Mouse (Mus musculus) neural tube, embryonic 13.5 days (tissue): Measurements from ENCODE around the gene Tmigd1. TPM values are rescaled to one million over a fixed set of nuclear protein-coding genes. Genes with fewer than 3 reads are reported as not detected.

Experiments
- ATAC-seq: fragments of 200-750 bp; cut with Nextera tagmentation; 2 replicates; pipeline ENCODE4 v1.8.0; 2017; ENCODE audit warnings: low read depth, mild to moderate bottlenecking, moderate TSS enrichment, moderate library complexity
- H3K27ac ChIP-seq: fragments of 300-500 bp; sonication (generic); replicated peaks from 2 replicates; pipeline ENCODE4 v1.5.1; 2015; ENCODE audit warnings: moderate library complexity, mild to moderate bottlenecking, inconsistent platforms
- H3K27me3 ChIP-seq: fragments of 300-500 bp; sonication (generic); 2 replicates; pipeline ENCODE4 v1.6.1; 2015; ENCODE audit warnings: mild to moderate bottlenecking, inconsistent platforms
- H3K36me3 ChIP-seq: fragments of 300-500 bp; sonication (generic); 2 replicates; pipeline ENCODE4 v1.6.1; 2015; ENCODE audit warnings: mild to moderate bottlenecking, inconsistent platforms
- H3K4me1 ChIP-seq: fragments of 300-500 bp; sonication (generic); replicated peaks from 2 replicates; pipeline ENCODE4 v1.6.1; 2015; ENCODE audit warnings: inconsistent platforms
- H3K4me2 ChIP-seq: fragments of 300-500 bp; sonication (generic); 2 replicates; pipeline ENCODE4 v1.6.1; 2015; ENCODE audit warnings: inconsistent platforms, mild to moderate bottlenecking, moderate library complexity
- H3K4me3 ChIP-seq: fragments of 300-500 bp; sonication (generic); 2 replicates; pipeline ENCODE4 v1.5.1; 2015; ENCODE audit warnings: mild to moderate bottlenecking, inconsistent platforms
- H3K9ac ChIP-seq: fragments of 300-500 bp; sonication (generic); 2 replicates; pipeline ENCODE4 v1.6.1; 2015; ENCODE audit warnings: moderate library complexity, mild to moderate bottlenecking, inconsistent platforms
- H3K9me3 ChIP-seq: fragments of 300-500 bp; sonication (generic); 2 replicates; pipeline ENCODE4 v1.6.1; 2016; ENCODE audit warnings: inconsistent platforms
- WGBS: fragments of 180-500 bp; shearing (Covaris S2); methylation state at CpG from one replicate; pipeline ENCODE4 v1.1.7; 2015; 5-methylcytosine and 5-hydroxymethylcytosine counted together
- polyA plus RNA-seq: library from polyadenylated mRNA; unstranded; fragments of >200 nt; fragmentation: Nextera tagmentation; extraction: Ambion mirVana; gene quantifications from 2 replicates; pipeline ENCODE4 v1.2.1, GENCODE M21; 2015

Gene Tmigd1
- 0.21 TPM in 1 of 2 replicates, not detected in the other for polyA plus RNA-seq

DNA sequence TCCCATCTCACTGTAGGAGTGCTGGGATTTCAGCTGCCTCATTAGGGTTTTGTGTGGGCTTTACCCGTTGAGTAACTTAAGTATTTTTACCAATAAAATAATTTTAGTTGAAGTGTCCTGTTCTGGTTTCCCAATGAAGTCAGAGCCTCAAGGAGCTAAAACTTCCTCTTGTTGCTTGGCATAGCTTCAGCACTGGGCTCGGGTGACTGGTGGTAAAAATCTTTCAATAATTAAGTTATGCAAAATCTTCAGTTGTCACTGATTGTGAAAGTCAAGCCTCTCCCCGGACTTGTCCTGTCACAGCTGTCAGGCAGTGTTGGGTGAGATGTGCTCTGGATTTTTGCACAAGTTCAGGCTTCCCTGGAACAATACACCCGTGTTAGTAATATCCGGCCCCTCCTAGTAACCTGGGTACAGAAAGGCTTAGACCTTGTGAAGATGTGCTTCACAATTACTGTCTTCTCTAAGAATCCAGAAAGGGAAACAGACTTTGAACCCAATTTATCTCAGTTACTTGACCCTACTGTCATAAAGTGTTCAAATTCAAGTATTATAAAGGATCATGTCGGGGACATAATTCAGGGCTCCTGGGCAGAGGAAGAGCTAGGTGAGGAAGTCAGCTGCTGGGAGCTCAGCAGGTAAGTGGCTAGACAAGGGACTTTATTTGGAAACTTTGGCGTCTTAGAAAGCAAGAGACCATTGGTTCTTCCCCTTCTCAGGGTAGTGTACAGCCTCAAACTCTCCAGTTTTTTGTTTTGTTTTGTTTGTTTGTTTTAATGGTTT is at the start of gene Tmigd1:
Gene Tmigd1, plus strand, starts transcription at position 581 of the 783 bp plus-strand sequence.
- H3K27ac ChIP-seq = no peak within 1 kb of the TSS
- no peak within 1 kb of the TSS for H3K4me3 ChIP-seq
- H3K4me2 ChIP-seq = no peak within 1 kb of the TSS
- H3K27me3 ChIP-seq = no peaks in the 10 kb centered on the region
- H3K9ac ChIP-seq = no peak within 1 kb of the TSS
- H3K36me3 ChIP-seq = no peaks in the 10 kb centered on the region
- ATAC-seq = no peak
- WGBS = 81% methylated on average over 7 of the region's 7 CpGs
- H3K4me1 ChIP-seq = no peaks in the 10 kb centered on the region
- H3K9me3 ChIP-seq = no peaks in the 10 kb centered on the region

DNA sequence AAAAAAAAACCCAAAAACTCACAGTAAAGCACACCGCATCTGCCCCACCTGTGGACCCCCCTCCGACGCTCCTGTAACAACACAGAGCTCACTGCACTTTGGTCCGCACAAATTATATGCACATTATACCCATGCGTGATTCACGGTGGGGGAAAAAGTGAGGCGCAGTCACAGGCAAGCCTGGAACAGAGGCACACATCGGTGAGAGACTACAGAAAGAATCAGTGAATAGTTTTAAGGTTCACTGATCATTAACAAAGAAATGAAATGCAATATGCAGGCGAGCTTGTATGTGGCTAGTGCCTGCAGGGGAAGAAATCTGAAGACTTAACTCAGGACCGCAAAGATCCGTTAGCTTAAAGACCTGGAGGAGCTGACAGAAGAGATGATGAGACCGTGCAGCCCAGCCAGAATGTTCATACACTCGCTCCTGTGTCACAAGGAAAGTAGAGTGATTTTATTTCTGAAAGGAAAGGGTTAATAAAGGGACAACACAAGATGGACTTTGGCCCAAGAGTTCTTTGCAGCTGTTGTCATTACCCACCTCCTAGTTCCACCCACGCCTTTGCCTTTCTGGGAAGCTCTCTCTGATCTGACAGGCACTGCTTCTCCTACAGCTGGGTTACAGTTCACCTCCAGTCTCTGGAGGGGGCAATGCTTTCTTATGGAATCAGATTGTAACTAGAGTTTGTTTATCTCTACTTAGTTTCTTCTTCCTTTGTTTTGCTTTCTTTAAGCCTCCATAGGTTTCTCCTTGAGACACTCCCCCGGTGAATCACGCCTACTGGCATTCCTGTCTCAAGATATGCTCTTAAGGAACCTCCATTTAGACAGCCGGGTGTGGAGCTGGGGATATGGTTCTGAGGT is 47.3 kb upstream of the Tmigd1 start:
- 49% methylated on average over 17 of the region's 17 CpGs for WGBS
- peaks cover 6% of the 10 kb centered on the region for H3K4me1 ChIP-seq
- no peaks in the 10 kb centered on the region for H3K36me3 ChIP-seq
- H3K9me3 ChIP-seq = no peaks in the 10 kb centered on the region
- no peak overlapping the region for H3K9ac ChIP-seq
- H3K4me2 ChIP-seq = no peak overlapping the region
- no peaks in the 10 kb centered on the region for H3K27me3 ChIP-seq
- no peak for ATAC-seq
- no peak overlapping the region for H3K4me3 ChIP-seq
- no peak overlapping the region for H3K27ac ChIP-seq

DNA sequence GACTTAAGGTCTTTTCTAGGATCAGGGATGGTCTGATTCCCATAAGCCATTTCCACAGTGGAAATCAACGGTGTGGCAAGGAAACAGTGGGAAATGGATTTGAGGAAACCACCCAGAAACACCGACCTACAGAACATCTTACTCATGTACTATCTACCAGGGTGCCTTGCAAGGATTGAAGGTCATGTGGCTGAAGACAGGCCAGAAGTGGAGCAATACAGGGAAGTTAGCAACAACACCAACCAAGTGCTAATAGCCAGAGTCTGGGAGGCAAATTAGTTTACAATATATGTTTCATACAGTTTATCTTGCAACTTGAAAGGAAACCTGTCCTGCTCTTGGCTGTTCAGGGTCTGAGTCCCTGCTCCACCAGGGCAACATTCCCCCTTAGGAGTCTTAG is 45.4 kb upstream of the Tmigd1 start:
- no peak overlapping the region for H3K4me3 ChIP-seq
- H3K27ac ChIP-seq = no peak overlapping the region
- H3K9me3 ChIP-seq = no peaks in the 10 kb centered on the region
- peaks cover 6% of the 10 kb centered on the region for H3K4me1 ChIP-seq
- no peak overlapping the region for H3K4me2 ChIP-seq
- no peak for ATAC-seq
- no peak overlapping the region for H3K9ac ChIP-seq
- no peaks in the 10 kb centered on the region for H3K27me3 ChIP-seq
- WGBS = 93% methylated on average over 2 of the region's 2 CpGs
- H3K36me3 ChIP-seq = no peaks in the 10 kb centered on the region

DNA sequence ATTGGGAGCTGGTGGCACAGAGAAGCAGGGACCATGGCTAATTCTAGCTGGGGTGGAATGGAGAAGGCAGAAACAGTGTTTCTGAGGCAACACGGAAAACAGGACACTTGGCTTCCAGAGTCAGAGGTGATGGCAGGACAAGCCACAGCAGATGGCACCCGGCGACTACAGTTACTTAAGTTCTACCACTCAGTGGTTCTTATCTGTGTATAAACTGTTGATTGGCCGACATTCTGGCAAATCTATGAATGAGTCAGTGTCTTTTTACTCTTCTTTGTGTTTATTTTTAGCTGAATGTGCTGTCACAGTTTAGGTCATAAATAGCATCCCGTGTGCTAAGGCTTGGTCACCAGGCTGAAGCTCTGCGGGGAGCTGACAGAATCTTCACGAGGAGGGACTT is 44.8 kb upstream of the Tmigd1 start:
- H3K27me3 ChIP-seq = no peaks in the 10 kb centered on the region
- H3K4me3 ChIP-seq = no peak overlapping the region
- H3K9me3 ChIP-seq = no peaks in the 10 kb centered on the region
- ATAC-seq = no peak
- no peaks in the 10 kb centered on the region for H3K36me3 ChIP-seq
- WGBS = 90% methylated on average over 7 of the region's 7 CpGs
- no peak overlapping the region for H3K9ac ChIP-seq
- no peak overlapping the region for H3K27ac ChIP-seq
- H3K4me1 ChIP-seq = peaks cover 6% of the 10 kb centered on the region
- no peak overlapping the region for H3K4me2 ChIP-seq

DNA sequence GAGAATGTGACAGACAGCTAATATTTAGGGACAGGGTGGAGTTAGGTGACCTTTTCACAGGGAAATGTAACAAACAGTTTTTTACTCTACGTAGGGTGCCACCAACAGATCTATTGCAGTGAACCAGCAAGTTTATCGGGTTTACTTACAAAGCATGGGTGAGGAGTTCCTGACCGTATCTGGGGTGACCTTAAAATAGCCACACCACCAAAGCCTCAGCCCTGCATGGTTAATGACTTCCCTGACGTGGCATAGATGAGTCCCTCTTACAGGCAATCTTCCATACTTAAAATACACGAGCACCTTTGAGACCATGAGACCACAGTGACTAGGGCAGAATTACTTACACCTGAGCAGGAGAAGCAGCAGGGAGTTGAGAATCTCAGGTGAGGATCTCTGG is 43.2 kb upstream of the Tmigd1 start:
- Histone ChIP-seq H3K9ac (no peak overlapping the region), H3K4me1 (peaks cover 6% of the 10 kb centered on the region), H3K9me3 (no peaks in the 10 kb centered on the region), H3K4me3 (no peak overlapping the region), H3K27ac (no peak overlapping the region), H3K4me2 (no peak overlapping the region), H3K27me3 (no peaks in the 10 kb centered on the region), H3K36me3 (no peaks in the 10 kb centered on the region)
- WGBS = 77% methylated on average over 5 of the region's 5 CpGs
- ATAC-seq = no peak

DNA sequence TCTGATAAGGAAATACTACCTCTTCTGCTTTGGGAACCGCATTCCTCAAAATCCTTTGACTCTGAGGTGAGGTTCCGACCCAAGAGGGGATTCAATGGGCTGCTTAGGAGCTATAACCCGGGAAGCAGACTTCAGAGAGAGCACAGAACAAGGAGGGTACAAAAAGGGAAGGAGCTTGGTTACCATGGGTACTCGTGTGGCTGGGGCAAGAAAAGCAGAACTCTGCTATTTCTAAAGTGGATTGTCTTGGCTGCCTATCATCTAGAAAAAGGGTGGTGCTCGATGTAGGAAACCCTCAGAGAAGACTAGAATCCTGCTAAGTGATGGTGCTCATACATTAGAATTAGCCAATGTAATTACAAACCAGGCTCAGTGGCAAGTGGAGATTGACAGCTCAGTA is 42.7 kb upstream of the Tmigd1 start:
- 72% methylated on average over 5 of the region's 5 CpGs for WGBS

DNA sequence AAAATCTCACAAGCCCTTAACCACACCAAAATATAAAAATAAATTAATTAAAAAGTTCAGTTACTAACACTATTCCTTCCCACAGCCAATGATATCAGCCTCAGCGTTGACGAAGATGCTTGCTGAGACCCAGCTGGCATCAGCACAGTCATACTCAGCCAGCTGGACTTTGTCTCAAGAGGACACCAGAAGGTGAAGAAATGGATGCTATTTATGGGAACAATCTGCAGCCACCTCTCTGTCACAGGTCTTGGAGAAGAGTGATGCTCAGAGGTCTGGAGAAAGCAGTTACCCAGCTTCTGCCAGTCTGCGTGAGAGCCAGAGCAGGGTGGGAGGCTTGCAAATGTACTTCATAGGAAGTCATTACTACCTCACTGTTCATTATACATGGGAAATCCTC is 40.8 kb upstream of the Tmigd1 start:
- no peak overlapping the region for H3K9ac ChIP-seq
- no peak overlapping the region for H3K4me3 ChIP-seq
- no peaks in the 10 kb centered on the region for H3K27me3 ChIP-seq
- WGBS = 95% methylated on average over 3 of the region's 3 CpGs
- H3K4me2 ChIP-seq = no peak overlapping the region
- no peaks in the 10 kb centered on the region for H3K36me3 ChIP-seq
- no peak for ATAC-seq
- H3K9me3 ChIP-seq = no peaks in the 10 kb centered on the region
- H3K27ac ChIP-seq = no peak overlapping the region
- H3K4me1 ChIP-seq = no peaks in the 10 kb centered on the region

More for the DNA sequence above, 42.7 kb upstream of the Tmigd1 start:
- Histone ChIP-seq H3K4me1 (peaks cover 6% of the 10 kb centered on the region), H3K4me3 (no peak overlapping the region), H3K9ac (no peak overlapping the region), H3K36me3 (no peaks in the 10 kb centered on the region), H3K4me2 (no peak overlapping the region), H3K27ac (no peak overlapping the region), H3K27me3 (no peaks in the 10 kb centered on the region), H3K9me3 (no peaks in the 10 kb centered on the region)
- ATAC-seq = no peak

DNA sequence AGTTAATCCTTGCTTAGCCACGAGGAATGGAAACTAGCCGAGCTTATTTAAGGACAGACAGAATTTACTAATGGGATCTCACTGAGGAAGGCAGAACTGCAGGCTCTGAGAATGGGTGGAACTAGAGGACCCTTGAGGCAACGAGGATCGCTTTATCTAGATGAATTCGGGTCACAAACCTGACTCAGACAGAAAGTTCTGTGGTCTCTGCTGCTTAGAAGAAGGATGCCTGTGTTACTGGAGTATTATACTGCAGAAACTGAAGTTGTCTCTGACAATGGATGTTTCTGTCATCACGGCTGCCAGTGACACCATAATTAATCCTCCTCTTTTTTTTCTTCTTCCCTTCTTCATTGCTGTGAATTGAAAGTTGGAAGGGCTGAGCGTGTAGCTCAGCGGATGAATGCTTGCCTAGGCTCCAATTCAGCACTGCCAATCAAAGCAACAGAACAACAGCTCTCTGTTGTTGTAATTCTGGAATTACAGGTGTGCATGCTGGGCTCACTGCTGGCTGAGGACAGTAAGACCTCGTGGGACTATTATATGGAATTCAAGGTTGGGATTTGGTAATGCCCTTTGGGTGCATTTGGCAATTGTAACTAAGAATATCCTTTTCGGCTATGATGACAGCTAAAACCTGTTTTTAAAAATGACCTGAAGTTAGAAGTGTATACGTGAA is 29.3 kb upstream of the Tmigd1 start:
- no peaks in the 10 kb centered on the region for H3K9me3 ChIP-seq
- ATAC-seq = no peak
- H3K36me3 ChIP-seq = no peaks in the 10 kb centered on the region
- no peaks in the 10 kb centered on the region for H3K27me3 ChIP-seq
- H3K4me3 ChIP-seq = no peak overlapping the region
- no peak overlapping the region for H3K27ac ChIP-seq
- no peak overlapping the region for H3K9ac ChIP-seq
- no peaks in the 10 kb centered on the region for H3K4me1 ChIP-seq
- no peak overlapping the region for H3K4me2 ChIP-seq
- 68% methylated on average over 11 of the region's 11 CpGs for WGBS

DNA sequence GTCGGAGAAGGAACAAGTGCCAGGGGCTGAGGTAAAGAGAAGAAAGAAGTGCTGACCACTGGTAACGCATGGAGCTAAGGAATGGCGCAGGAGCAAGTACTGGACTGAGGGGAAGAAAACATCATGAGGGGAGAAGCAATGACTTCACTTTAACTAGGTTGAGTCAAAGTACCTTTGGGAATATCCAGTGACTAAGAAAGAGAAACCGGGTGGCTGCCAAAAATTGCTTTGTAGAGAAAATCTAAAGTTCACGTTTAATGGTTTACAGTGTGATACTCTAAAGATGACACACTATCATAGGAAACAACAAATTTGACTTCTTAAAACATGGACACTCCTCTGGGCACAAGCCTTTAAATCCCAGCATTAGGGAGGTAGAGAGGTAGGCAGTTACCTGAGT is 28.1 kb upstream of the Tmigd1 start:
- no peaks in the 10 kb centered on the region for H3K9me3 ChIP-seq
- H3K9ac ChIP-seq = no peak overlapping the region
- H3K27me3 ChIP-seq = no peaks in the 10 kb centered on the region
- H3K36me3 ChIP-seq = no peaks in the 10 kb centered on the region
- no peaks in the 10 kb centered on the region for H3K4me1 ChIP-seq
- H3K4me2 ChIP-seq = no peak overlapping the region
- H3K4me3 ChIP-seq = no peak overlapping the region
- WGBS = 96% methylated on average over 5 of the region's 5 CpGs
- no peak for ATAC-seq
- no peak overlapping the region for H3K27ac ChIP-seq

DNA sequence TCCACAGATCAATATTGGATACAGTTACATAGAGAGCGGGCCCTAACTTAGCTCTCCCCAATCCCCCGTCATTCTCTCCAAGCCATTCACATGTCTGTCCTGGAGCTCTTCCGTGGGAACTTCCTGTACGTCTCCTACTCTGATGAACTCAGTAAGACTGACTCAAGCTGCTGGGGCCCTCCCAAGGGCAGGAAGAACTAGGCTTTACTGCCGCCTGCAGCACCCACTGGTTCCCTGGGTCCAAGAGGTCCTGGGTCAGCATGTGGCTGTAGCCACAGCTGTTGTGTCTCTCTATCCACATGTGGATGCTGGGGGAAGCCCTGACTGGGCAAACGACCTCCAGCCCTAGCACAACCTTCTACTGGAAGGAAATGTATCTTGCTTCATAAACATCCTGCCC is 27.2 kb upstream of the Tmigd1 start:
- Histone ChIP-seq H3K27ac (no peak overlapping the region), H3K4me1 (no peaks in the 10 kb centered on the region), H3K4me3 (no peak overlapping the region), H3K9me3 (no peaks in the 10 kb centered on the region), H3K27me3 (no peaks in the 10 kb centered on the region), H3K36me3 (no peaks in the 10 kb centered on the region), H3K4me2 (no peak overlapping the region), H3K9ac (no peak overlapping the region)
- 68% methylated on average over 6 of the region's 6 CpGs for WGBS
- ATAC-seq = no peak

DNA sequence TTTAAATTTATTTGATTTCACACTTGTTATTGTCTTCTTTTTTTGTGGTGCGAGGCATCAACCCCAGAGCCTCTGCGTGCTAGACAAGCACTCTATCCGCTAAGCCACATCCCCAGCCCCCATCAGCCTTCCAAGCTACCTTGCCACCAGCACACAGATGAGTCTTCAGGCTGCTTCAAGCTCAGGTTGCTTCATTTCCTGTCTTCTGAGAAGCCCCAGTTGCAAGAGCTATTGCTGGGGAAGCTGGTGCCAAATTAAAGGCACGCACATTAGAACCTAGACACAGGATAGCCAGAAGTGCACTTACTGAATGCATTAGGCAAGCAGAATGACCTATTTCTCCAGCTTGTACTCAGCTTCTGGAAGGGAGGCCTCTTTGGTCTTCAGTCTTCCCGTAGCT is 22.1 kb upstream of the Tmigd1 start:
- no peak for ATAC-seq
- Histone ChIP-seq H3K4me2 (no peak overlapping the region), H3K9me3 (no peaks in the 10 kb centered on the region), H3K4me1 (no peaks in the 10 kb centered on the region), H3K27ac (no peak overlapping the region), H3K4me3 (no peak overlapping the region), H3K9ac (no peak overlapping the region), H3K27me3 (no peaks in the 10 kb centered on the region), H3K36me3 (no peaks in the 10 kb centered on the region)
- 85% methylated on average over 5 of the region's 5 CpGs for WGBS

DNA sequence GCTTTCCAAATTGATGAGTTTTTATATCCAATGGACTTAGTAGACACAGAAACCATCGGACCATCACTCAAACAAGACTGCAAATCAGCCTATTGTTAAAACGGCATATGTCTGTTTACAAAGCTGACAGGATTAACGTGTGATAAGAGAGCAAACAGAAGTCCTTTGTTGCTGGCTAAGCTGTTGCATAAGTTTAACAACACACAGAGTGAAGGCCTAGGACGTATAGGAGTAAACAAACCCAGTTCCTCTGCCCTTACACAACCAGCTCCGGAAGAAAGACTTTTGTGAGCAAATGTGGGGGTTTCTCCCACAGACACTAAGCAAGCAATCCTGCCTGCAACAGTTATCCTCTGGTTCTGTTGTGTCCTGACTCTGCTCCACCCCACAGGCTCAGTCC is 17.5 kb upstream of the Tmigd1 start:
- H3K4me3 ChIP-seq = no peak overlapping the region
- no peak for ATAC-seq
- no peak overlapping the region for H3K27ac ChIP-seq
- H3K9me3 ChIP-seq = no peaks in the 10 kb centered on the region
- H3K4me2 ChIP-seq = no peak overlapping the region
- H3K36me3 ChIP-seq = no peaks in the 10 kb centered on the region
- H3K9ac ChIP-seq = no peak overlapping the region
- H3K27me3 ChIP-seq = no peaks in the 10 kb centered on the region
- 0 out of 2 replicates have a peak, but pooled peaks cover 3% of the 10 kb centered on the region for H3K4me1 ChIP-seq
- 62% methylated on average over 5 of the region's 5 CpGs for WGBS
